Mouse (Mus musculus) Muller cell, postnatal 12 days (primary cell): ENCODE results near the gene Sec24c.

ENCODE experiments used
- DNase-seq: peaks from one replicate; pipeline ENCODE4 v3.0.0-alpha.2; 2015; ENCODE audit errors: inconsistent ontology term

Gene Sec24c

DNA sequence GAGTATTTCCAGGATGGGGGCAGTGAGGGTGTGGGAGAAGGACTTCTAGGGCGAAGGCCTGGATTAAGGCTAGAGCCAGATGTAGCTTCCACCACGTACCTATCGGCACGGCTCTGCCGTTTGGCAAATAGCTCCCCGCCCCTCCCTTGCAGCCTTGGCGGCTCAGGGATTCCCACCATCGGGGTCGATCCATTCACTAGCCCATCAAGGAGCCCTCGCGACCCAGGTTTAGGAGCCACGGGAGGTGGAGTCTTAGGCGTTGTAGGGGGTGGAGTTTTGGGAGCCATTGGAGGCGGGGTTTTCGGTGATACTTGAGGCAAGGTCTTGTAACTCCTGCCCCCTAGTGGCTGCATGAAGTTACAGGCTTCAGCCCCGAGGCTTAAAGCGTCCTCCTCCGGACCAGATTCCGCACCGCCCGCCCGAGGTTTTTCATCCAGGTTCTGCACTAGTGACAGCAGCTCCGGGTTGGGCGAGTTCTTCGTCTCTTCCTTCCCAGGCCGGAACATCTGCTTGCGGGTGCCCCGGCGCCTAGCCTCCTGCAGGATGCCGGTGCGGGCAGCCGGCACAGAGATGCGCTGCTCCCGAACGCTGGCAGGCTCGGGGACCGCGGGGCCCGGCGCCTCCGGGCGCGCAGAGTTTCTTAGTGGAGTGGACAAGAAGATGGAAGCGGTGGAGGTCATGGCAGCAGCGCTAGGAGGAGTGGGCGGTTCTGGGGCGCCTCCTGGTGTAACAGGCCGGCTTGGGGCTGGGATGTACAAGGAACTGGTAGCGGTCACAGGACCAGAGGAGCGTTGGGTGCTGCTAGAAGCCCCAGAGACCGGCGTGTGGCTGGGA lies 13.1 kb upstream of the Sec24c start:
- DNase-seq, result peak; percentile 94

DNA sequence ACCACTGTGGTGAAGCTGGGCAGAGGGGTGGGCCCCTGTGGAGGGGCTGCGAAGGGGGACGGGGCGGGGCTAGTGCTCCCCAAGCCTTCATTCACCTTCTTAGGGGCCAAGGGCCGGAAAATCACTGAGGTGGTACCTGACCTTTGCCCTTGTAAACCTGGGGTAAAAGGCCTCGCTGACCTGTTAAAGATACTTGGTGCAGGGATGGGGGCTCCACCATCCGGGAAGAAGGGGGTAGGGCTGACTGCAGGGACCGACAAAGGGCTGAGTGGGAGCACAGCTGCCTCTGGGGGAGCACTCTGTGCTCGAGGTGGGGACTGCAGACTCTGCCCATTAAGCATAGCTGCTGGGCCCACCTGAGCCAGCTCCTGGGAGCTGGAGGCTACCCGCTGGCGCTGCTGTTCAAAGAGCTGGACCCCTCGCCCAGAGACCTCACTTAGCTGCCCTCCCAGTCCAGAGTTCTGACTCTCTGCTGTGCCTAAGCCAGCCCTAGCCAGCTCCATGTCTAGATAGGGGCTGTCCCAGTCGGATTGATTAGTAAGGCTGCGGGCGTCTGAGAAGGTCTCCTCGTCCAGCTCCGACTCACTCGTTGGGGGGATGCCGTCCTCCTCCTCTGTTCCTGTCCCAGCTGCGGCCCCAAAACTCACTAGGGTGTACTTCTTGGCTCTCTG lies 12.3 kb upstream of the Sec24c start:
- DNase-seq, result no peak

DNA sequence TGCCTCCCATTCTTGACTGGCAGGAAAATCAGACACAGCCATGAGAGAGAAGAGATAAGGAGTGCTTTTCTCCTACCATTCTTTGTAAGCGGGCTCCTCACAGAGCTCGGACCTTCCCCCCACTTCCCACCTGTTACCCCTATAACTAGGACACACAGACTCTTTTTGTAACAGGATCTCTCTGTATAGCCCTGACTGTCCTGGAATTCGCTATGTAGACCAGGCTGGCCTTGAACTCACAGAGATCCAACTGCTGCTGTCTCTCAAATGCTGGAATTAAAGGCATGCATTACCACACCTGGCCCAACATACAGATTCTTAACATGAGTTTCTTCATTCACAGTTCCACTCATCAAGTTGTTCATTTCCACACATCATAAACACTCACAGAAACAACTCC lies 11.4 kb upstream of the Sec24c start:
- no peak for DNase-seq

DNA sequence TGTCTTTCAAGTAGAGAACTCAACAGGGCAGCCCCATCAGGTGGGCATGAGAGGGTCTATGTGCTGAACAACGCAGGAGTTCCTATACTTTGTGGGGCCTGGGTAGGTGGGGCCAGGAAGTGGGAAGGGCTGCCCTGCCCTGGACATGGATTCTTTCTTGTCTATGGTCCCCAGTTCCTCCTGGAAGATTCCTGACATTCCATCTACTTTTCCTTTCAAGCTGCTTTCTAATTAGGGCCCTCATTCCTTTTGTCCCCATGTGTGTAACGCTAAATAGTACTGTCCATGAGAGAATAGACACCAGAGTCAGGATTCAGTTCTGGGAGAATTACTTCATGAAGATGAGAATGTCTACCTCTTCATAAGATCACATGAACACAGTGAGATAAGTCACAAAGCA lies 10.5 kb upstream of the Sec24c start:
- peak; percentile 77 for DNase-seq

DNA sequence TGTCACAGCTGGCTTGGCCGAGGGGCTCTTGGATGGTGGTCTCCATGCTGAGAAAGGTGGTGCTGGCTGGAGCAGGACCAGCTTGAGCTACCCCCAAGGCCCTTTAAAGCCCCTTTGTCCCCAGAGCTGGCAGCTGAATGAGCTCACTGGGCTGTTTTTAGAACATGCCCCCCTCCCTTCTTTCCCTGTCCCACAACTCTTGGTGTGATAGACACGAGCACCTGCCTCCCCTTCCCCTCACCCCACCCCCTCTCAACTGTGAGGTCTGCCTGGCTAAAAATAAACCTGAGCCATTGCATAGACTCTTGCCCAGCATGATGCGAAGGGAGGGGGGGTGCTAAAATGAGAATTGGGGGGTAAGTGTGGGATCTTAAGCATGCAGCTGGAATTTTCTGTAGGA lies 9.7 kb upstream of the Sec24c start:
- no peak for DNase-seq

DNA sequence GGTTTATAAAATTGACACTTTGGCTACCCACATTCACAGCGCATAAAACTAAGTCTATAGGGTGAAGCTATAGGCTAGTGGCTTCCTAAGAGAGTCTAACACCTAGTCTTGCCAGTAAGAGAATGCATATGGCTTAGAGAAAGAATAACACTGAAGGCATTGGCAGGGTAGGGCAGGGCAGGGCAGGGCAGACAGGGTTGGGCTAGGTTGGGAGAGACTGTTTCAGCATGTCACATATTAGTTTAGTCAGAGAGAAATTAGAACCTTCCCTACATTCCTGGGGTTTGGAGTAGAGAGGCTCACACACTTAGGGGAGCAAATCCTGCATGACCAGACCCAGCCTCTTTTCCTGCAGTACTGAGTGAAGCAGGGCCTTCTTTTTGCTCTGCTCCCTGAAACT lies 6.6 kb upstream of the Sec24c start:
- no peak for DNase-seq

DNA sequence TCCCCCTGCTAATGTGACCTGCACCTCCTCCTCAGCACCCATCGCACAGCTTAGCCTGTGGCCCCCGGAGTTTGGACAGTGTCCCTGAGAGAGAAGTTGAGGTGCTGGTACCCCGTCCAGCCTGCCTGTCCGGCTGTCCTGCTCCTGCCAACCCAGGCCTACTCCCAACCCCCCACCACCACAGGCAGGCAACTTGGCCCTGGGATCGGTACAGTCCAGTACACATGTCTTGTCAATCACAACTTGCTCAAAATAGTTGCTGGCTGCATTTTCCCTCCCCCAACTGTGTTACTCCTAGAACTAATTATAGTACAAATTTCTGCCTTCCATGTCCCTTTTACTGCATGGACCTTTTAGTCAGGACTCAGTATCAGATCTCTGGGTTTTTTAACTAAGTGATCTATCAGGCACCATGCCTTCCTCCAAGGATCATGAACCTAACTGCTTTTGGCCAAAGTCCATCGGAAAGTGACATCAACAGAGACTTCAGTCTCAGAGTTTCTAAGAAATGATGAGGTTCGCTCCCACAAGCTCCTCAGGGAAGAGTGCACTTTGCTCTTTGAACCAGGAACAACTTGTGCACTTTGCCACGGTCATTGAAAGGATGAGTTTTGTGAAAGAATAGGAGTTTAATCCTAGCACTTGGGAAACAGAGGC lies 5.8 kb upstream of the Sec24c start, which contains the start of gene Synpo2l:
TSS of gene Synpo2l (minus strand) at position 201 of the 657 bp plus-strand sequence.
- no peak for DNase-seq

DNA sequence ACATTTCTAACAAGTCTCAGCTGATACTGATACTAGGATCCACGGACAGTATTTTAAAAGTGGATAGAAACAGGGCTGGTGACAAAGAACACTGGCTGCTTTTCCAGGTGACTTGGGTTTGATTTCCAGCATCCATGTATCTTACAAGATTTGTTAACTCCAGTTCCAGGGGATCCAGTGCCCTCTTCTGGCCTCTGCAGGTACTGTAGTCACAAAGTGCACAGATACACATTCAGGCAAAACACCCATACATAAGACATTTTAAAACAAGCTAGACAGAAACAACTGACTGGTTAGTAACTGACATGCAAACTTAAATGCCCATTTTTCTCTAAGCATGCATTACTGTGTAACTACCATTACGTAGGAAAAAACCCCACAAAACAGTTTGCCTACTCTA lies 1.1 kb upstream of the Sec24c start:
- DNase-seq, result peak; percentile 51

DNA sequence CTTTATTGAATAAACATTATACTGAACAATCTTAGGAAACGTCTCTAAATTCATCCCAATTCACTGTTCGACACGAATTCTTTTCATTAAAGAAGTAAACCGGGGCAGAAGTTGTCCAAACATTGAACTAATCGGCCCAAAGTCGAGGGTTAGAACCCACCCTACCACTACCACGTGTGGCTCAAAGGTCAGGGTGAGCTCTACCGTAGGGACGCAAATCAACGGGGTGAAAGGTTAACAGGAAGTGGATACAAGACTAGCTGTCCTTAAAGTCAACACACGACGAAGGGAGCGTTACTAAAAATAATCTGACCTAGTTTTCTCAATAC lies 409 bp upstream of the Sec24c start:
- no peak for DNase-seq

DNA sequence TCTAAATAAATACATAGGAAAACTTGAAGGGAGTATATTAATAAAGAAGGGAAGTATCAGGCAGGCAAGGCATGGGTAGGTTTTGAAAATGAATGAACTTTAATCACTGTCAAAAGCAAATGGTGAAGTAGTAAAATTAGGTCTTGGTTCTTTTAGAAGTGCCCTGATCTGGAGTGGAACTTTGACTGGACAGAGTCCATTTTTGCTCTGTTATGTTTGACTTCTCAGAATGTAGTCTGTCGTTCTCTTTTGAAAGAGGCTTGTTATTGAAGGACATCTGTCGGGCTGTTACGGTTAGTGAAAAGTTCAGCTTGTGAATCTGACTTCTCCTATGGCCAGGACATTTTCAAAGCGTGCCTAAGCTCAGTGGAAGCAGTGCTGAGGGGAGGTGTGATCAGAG lies 3.8 kb downstream of the Sec24c start:
- DNase-seq, result no peak

DNA sequence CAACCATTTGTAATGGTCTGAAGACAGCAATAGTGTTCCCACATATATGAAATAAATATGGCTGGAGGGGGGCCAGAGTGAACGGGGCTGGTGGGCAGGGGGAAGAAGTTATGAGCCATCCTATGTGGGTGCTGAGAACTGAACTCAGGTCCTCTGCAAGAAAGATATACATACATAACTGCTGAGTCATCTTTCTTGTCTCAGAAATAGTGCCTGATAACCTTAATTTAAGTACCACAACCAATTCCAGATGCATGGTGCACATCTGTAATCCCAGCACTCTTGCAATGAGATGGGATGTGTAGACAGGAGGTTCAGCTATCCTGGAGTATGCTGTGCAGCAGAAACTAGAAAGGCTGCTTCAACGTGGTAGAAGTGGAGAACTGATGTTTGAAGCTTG lies 7.6 kb downstream of the Sec24c start:
- DNase-seq, result no peak

DNA sequence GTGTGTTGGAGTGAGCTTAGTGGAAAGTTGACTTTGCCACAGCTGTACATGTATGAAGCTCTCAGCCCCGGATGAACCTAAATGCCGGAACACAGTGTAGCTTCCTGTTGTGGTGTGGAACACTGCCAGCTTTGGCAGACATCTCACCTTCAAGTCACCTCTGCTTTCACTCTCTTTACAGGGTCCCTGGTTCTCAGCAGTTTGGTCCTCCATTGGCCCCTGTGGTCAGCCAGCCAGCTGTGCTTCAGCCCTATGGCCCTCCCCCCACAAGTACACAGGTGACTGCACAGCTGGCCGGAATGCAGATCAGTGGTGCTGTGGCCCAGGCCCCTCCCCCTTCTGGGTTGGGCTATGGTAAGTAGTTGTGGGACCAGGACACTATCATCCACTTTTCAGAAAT lies 8.4 kb downstream of the Sec24c start:
- DNase-seq, result no peak

DNA sequence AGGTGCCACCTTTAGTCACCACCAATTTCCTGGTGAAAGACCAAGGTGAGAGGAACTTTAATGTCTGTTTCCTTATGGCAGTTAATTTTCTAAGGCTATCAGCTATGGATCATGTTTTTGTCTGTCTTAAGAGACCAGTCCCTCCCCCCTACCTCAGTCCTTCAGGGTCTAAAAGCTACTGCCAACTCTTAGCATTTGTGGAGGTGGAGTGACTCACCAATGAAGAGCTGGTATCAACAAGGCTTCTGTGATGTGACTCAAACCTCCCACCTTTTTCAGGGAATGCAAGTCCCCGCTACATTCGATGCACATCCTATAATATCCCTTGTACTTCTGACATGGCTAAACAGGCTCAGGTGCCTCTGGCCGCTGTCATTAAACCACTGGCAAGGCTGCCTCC lies 12.5 kb downstream of the Sec24c start:
- no peak for DNase-seq

DNA sequence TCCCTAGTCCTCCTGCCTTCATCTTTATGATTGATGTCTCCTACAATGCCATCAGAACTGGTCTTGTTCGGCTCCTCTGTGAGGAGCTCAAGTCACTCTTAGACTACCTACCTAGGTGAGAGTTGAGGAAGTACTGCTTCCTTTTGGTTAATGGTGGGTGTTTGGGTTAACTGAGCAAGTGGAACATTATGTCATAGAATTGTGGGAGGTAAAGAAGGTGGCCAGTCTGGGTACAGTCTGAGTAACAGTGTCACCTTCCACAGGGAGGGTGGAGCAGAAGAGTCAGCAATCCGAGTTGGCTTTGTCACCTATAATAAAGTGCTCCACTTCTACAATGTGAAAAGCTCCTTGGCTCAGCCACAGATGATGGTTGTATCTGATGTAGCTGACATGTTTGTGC lies 14.9 kb downstream of the Sec24c start:
- no peak for DNase-seq

DNA sequence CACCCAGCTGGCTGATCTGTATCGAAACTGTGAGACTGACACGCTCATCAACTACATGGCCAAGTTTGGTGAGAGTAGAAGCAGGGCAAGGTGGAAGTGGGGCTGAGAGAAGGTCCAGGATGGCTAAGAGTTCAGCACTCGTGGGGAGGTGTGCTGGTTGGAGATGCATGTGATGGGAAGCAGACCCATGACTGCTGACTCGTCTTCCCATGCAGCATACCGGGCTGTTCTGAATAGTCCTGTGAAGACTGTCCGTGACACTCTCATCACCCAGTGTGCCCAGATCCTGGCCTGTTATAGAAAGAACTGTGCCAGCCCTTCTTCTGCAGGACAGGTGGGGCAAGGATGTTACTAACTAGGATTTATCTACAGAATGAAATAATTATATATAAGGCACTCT lies 17.7 kb downstream of the Sec24c start:
- no peak for DNase-seq

DNA sequence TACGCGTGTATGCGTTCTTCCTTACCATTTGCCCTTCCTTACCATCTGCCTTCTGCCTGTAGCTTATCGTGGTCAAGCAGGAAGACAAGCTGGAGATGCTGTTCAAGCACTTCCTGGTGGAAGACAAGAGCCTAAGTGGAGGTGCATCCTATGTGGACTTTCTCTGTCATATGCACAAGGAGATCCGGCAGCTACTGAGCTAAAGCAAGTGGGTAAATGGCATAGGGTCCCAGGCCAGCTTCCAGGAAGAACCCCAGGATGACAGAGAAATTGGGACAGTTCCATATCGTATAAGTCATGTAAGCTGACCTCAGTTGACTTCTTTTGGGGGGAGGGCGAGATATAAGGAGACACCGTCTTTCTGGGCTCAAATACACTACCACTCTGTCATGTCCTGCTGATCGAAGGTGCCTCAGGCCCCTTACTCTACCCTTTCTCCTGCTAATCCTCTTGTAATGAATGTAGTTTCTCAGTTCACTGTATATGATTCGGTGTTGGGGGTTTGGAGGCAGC lies 19.5 kb downstream of the Sec24c start:
- DNase-seq, result no peak

DNA sequence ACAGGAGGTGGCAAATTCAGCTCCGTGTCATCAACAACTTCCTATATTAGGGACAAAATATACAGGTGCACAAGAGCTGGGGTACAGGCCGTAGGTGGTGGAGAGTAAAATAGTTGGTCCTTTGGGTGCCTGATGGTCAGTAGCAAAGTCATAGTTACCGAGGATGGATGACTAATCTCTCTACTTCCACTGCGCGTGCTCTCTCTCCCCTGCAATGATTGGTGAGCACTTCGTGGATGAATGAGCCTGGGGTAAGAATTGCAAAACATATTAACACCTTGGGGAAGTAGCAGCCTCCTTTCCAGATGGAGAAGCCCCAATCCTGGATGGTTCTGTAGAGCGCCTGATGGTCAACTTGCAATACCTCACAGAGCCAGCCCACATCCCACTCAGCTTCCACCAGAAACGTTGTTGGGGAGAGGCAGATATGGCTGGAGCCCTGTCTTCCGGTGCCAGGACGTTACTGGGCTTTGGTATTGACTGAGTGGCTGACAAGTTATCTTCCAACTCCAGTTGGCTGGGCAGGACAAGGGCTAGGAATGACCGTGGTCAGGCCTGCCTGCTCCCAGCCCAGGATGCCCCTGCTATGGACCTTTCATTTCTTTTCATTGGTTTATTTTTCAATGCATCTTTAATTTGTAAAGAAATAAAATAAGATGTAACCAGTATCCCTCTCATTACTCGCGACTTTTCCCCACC lies 20.2 kb downstream of the Sec24c start:
- DNase-seq, result peak; percentile 32

DNA sequence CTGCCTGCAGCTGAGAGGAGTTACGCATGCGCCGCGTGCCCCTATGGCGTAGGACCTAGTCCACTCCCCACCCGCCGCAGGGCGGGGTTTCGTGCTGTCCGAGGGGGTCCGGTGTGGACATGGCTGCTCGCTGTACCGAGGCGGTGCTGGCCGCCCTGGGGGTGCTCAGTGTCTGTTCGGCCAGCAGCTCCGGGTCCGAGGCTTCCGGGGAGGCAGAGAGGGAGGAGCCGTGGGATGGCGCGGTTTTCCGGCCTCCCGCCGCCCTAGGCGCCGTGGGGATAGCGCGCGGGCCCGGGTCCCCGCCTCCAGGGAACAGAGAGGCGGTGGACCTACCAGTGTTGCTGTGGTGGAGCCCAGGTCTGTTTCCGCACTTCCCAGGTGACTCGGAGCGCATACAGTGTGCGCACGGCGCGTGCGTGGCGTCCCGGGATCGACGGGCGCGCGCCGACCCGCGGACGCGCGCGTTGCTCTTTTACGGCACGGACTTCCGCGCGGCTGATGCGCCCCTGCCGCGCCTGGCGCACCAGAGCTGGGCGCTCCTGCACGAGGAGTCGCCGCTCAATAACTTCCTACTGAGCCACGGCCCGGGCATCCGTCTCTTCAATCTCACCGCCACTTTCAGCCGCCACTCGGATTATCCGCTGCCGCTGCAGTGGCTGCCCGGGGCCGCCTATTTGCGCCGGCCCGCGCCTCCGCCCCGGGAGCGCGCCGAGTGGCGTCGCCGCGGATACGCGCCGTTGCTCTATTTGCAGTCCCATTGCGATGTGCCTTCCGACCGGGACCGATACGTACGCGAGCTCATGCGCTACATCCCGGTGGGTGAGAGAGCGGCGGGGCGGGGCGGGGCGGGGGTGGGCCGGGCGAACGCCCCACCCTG lies 21.0 kb downstream of the Sec24c start, which contains the start of gene Fut11:
TSS of gene Fut11 (plus strand) at position 85 of the 877 bp plus-strand sequence.
- peak; percentile 90 for DNase-seq

DNA sequence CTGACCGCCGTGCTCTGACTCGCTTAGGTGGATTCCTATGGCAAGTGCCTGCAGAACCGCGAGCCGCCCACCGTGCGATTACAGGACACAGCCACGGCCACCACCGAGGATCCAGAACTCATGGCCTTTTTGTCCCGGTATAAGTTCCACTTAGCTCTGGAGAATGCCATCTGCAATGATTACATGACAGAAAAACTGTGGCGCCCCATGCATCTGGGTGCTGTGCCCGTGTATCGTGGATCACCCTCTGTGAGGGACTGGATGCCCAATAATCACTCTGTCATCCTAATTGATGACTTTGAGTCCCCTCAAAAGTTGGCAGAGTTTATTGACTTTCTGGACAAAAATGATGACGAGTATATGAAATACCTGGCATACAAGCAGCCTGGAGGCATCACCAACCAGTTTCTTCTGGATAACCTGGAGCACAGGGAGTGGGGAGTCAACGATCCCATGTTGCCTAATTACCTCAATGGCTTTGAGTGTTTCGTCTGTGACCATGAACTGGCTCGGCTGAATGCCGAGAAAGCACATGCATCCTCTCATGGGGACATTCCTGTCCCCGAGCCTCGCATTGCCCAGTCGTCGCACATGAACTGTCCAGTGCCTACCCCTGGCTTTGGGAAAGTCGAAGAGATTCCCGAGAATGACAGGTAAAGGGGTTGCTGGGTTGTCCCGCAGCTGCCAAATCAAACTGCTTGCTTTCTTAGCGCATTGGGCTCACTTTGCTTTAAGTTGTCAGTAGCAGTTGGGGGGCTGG lies 21.8 kb downstream of the Sec24c start:
- peak; percentile 14 for DNase-seq

DNA sequence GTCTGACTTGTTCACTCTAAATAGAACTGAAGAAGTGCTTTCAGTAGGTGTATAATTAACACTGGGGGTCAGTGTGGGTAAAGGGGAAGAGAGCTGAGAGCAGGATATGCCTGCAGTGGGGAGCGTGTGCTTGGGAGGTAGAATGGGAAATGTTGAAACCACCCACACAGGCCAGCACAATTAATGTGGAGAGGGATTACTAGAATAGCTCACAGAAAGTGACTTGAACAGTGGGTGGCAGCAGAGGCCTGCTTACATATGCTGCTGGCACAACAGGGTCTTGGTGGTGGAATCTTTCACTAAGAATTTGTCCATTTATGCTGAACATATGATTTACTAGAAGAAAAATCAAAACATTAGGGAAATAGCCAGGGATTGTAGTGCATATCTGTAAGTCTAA lies 22.9 kb downstream of the Sec24c start:
- DNase-seq, result peak; percentile 56
